Mouse (Mus musculus) kidney, postnatal 0 days (tissue): ENCODE data around the gene Cwc25. TPM values are rescaled to one million over a fixed set of nuclear protein-coding genes. Genes with fewer than 3 reads are reported as not detected.

Experiments
- ATAC-seq: fragments of 200-750 bp; cut with Nextera tagmentation; replicated peaks from 2 replicates; pipeline ENCODE4 v1.8.0; 2017; ENCODE audit warnings: low read depth, moderate number of reproducible peaks, moderate TSS enrichment, moderate library complexity; ENCODE audit not compliant: low FRiP score
- DNase-seq: peaks from one replicate; pipeline ENCODE4 v3.0.0-alpha.2; 2016; ENCODE audit warnings: low spot score
- H3K27ac ChIP-seq: fragments of 300-500 bp; sonication (generic); 2 replicates; pipeline ENCODE4 v1.5.1; 2014; ENCODE audit warnings: mild to moderate bottlenecking
- H3K27me3 ChIP-seq: fragments of 300-500 bp; sonication (generic); 2 replicates; pipeline ENCODE4 v1.6.1; 2014; ENCODE audit warnings: low read length, mixed read lengths; ENCODE audit not compliant: insufficient read depth
- H3K36me3 ChIP-seq: fragments of 300-500 bp; sonication (generic); 2 replicates; pipeline ENCODE4 v1.6.1; 2014; ENCODE audit warnings: low read length, mixed read lengths; ENCODE audit not compliant: insufficient read depth
- H3K4me1 ChIP-seq: fragments of 300-500 bp; sonication (generic); replicated peaks from 2 replicates; pipeline ENCODE4 v1.6.1; 2014; ENCODE audit warnings: antibody characterized with exemption, low read length, mixed read lengths; ENCODE audit not compliant: insufficient read depth
- H3K4me2 ChIP-seq: fragments of 300-500 bp; sonication (generic); 2 replicates; pipeline ENCODE4 v1.6.1; 2014; ENCODE audit warnings: mild to moderate bottlenecking, low read length, moderate library complexity, mixed read lengths
- H3K4me3 ChIP-seq: fragments of 300-500 bp; sonication (generic); replicated peaks from 2 replicates; pipeline ENCODE4 v1.5.1; 2014; ENCODE audit warnings: low read depth, low read length
- H3K9ac ChIP-seq: fragments of 300-500 bp; sonication (generic); 2 replicates; pipeline ENCODE4 v1.6.1; 2014; ENCODE audit warnings: low read depth, low read length
- H3K9me3 ChIP-seq: fragments of 300-500 bp; sonication (generic); replicated peaks from 2 replicates; pipeline ENCODE4 v1.6.1; 2016; ENCODE audit warnings: low read length, inconsistent platforms, mixed read lengths
- CTCF ChIP-seq: IDR thresholded peaks from 2 replicates; pipeline ENCODE4 v1.5.1; 2016; ENCODE audit warnings: antibody characterized with exemption, low read depth, mild to moderate bottlenecking, moderate library complexity
- WGBS: fragments of 180-500 bp; shearing (Covaris S2); extraction: QIAGEN DNeasy Blood & Tissue Kit; methylation state at CpG from one replicate; pipeline ENCODE4 v1.1.7; 2014; 5-methylcytosine and 5-hydroxymethylcytosine counted together
- polyA plus RNA-seq: library from polyadenylated mRNA; unstranded; fragments of >200 nt; fragmentation: Nextera tagmentation; extraction: Ambion mirVana; gene quantifications from 2 replicates; pipeline ENCODE4 v1.2.1, GENCODE M21; 2015

Cwc25 gene
- polyA plus RNA-seq, 1 experiment from 2014 or later = 13.9 TPM

DNA sequence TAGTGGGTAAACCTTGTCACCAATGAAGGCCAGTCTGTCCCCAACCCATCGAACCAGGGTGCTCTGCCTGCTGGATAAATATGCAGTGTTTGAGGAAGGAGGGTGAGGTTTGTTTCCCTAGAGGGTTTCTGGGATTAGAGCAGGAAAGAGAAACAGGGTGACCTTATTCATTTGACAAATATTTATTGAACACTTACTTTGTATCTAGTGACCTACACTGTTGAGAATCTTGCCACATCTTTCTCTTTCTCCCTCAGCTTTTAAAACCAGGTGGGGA lies 35.8 kb upstream of the Cwc25 start:
- no peaks in the 10 kb centered on the region for H3K9me3 ChIP-seq
- no peaks in the 10 kb centered on the region for H3K36me3 ChIP-seq
- peak overlapping the region; percentile 81 for H3K4me2 ChIP-seq
- peak overlapping the region; percentile 93; the same call in 1 of the 2 replicates for H3K27ac ChIP-seq
- TF ChIP-seq CTCF = no peak
- H3K4me1 ChIP-seq = peaks cover 44% of the 10 kb centered on the region
- H3K27me3 ChIP-seq = no peaks in the 10 kb centered on the region
- no peak overlapping the region for H3K9ac ChIP-seq
- DNase-seq = no peak
- 32% methylated on average over 1 of the region's 1 CpGs for WGBS
- H3K4me3 ChIP-seq = no peak overlapping the region
- ATAC-seq = no peak

DNA sequence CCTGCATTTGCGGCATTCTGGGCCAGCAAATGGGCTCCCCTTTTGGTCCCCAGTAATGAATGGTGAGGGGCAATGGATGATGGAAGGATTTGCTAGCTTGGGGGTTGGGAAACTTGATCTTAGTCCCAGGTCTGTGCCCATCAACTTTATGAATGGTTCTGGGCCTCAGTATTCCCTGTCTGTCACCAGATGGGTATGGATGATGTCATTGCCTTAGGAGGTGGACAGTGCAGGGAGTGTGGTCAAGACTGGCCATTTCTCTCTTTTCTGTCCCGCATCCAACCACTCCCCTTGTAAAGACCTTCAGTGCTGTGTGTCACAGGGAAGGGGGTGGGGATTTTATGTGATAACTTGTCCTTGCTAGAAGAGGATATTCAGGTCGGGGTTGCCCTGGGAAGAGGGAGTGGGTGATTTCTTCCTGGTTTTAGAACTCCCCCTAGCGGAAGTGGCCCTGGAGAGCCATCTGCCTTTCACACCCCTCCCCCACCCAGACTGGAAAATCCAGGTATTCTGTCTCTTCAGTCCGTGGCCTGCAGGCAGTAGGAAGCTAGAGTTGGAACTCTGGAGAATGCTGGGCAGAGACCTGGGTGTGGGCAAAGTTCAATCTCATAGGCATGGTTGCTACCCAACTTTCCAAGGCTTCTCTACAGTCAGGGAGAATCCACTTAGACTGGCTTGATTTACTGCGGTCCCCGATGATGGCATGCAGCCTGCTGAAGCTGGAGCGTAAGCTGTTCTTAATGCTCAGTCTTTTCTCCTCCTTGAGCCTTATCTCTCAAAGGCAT lies 35.2 kb upstream of the Cwc25 start:
- peak overlapping the region; percentile 84 for H3K4me3 ChIP-seq
- peak; percentile 62 for TF ChIP-seq CTCF
- no peaks in the 10 kb centered on the region for H3K27me3 ChIP-seq
- DNase-seq = peak; percentile 67
- H3K27ac ChIP-seq = peak overlapping the region; percentile 93
- no peak; the same call in 1 of the 2 replicates for ATAC-seq
- peaks cover 43% of the 10 kb centered on the region for H3K4me1 ChIP-seq
- WGBS = 21% methylated on average over 8 of the region's 8 CpGs
- no peaks in the 10 kb centered on the region for H3K9me3 ChIP-seq
- peak overlapping the region; percentile 82; the same call in 1 of the 2 replicates for H3K9ac ChIP-seq
- no peaks in the 10 kb centered on the region for H3K36me3 ChIP-seq
- peak overlapping the region; percentile 81 for H3K4me2 ChIP-seq

DNA sequence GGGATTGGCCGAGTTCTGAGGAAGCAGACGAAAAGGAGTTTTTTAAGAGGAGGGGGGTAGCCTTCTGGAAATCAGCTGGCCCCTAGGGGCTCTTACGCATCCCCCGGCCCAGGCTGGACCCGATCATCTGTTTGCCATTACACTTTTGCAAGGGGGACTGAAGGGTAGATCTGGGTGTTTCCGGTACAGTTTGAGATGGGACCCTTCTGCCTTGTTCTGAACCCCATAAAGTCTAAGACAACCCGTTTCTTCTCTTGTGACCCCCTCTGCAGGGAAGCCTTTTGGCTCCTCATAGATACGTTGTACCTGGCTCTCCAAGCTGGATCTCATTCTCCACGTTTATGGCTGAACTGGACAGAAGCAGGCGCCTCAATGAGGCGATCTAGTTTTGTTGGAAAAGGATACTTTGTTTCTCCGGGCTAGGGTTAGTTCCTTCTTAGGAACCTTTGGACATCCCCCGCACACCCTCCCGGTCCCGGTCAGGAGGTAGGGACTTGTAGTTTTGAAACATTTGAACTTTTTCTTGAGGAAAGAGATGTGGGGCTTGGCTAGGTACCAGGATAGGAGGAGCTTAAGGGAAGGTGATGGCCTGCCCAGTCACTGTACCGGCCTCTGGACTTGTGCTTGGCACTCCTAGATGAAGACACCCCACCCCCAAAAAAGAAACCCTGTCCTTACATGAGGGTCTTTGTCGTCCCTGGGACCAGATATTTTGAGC lies 34.5 kb upstream of the Cwc25 start:
- ATAC-seq (no peak), DNase-seq (peak; percentile 67)
- peak overlapping the region; percentile 84 for H3K4me3 ChIP-seq
- H3K4me1 ChIP-seq = peaks cover 36% of the 10 kb centered on the region
- no peaks in the 10 kb centered on the region for H3K27me3 ChIP-seq
- no peaks in the 10 kb centered on the region for H3K36me3 ChIP-seq
- under 1% methylated on average over 17 of the region's 17 CpGs for WGBS
- H3K27ac ChIP-seq = peak overlapping the region; percentile 93
- peak overlapping the region; percentile 81 for H3K4me2 ChIP-seq
- H3K9ac ChIP-seq = peak overlapping the region; percentile 82
- H3K9me3 ChIP-seq = no peaks in the 10 kb centered on the region
- no peak for TF ChIP-seq CTCF

DNA sequence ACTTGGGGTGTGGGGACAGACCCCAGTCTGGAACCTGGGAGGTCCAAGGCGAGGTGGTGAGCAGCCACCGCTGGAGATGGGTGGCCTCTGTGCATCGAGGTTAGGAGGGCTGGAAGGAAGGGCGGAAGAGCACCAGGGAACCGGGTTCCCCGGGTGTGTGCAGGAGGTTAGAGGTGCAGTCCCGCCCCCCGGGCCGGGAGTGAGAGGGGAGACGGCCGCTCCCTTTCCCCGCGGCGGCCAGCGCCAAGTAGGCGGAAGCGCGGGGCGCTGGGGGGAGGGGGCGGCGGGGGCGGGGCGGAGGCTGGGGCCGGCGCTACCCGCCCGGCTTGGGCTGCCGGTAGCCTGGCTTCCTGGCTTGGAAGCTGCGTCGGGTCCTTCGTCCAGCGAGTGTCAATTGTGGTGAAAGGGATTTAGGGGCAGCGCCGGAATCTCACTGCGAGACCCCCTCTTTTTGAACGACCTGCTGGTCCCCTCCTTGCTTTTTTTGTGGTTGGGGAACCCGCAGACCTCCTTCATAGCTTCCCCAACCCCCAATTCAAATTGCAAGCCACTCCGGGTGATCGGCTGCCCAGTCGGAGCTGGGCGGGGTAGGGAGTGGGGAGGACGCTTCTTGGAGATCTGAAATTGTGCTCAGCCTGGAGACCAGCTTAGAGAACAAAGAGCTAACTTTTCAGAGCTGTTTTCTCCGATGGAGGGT lies 33.8 kb upstream of the Cwc25 start:
- Histone ChIP-seq H3K27me3 (no peaks in the 10 kb centered on the region), H3K4me3 (peak overlapping the region; percentile 84), H3K9ac (peak overlapping the region; percentile 82), H3K9me3 (no peaks in the 10 kb centered on the region), H3K27ac (peak overlapping the region; percentile 93), H3K4me2 (peak overlapping the region; percentile 81), H3K36me3 (no peaks in the 10 kb centered on the region), H3K4me1 (peaks cover 30% of the 10 kb centered on the region)
- under 1% methylated on average over 31 of the region's 43 CpGs for WGBS
- no peak for TF ChIP-seq CTCF
- peak; percentile 74 for DNase-seq
- peak; percentile 71 for ATAC-seq

DNA sequence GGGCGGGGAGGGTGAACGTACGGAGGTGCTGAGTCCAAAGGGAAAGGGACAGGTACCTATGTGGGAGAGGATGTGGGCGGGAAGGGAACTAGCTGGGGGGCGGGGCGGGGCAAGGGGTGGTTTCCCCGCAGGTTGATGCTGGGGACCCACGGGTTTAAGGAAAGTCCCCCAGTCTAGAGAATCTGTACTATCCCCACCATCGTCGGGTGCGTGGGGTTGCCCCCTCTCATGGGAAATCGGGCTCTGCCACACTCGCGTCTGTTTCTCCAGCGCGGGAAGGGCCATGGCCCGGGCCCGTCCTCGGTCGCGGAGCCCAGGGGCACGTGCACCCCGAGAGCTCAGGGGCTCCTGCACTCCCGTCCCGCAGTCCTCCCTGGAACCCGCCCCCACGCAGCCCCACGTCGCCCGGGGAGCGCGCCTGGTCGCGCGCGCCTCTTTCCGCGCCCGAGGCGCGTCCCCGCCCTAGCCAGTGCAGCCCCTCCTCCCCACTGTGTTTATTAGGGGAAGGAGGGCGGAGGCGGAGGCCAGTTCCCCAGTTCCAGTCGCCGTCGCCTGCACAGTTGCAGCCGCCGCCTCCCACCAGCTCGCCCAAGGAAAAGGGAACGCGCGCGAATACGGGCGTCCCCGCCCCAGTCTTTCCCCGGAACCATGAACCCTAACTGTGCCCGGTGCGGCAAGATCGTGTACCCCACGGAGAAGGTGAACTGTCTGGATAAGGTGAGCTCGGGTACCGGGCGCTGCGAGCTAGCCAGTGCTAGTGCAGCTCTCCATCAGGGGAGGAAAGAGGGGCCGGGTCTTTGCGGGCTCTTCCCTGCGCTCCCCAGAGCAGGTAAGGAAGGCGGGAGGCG lies 33.0 kb upstream of the Cwc25 start:
- no peak for TF ChIP-seq CTCF
- Histone ChIP-seq H3K4me2 (peak overlapping the region; percentile 81), H3K4me3 (peak overlapping the region; percentile 84), H3K36me3 (no peaks in the 10 kb centered on the region), H3K27ac (peak overlapping the region; percentile 93), H3K4me1 (peaks cover 22% of the 10 kb centered on the region), H3K27me3 (no peaks in the 10 kb centered on the region), H3K9me3 (no peaks in the 10 kb centered on the region), H3K9ac (peak overlapping the region; percentile 82)
- ATAC-seq (peak; percentile 61), DNase-seq (peak; percentile 93)
- under 1% methylated on average over 71 of the region's 71 CpGs for WGBS
